Mouse (Mus musculus) forebrain, embryonic 13.5 days (tissue): ENCODE measurements around the gene Ccdc103. TPM values are rescaled to one million over a fixed set of nuclear protein-coding genes. Genes with fewer than 3 reads are reported as not detected.

Source experiments
- ATAC-seq: fragments of 200-750 bp; cut with Nextera tagmentation; 2 replicates; pipeline ENCODE4 v1.8.0; 2017
- H3K27ac ChIP-seq: fragments of 300-500 bp; sonication (generic); 2 replicates; pipeline ENCODE4 v1.5.1; 2015; ENCODE audit warnings: inconsistent platforms, mild to moderate bottlenecking, moderate library complexity
- H3K27me3 ChIP-seq: fragments of 300-500 bp; sonication (generic); 2 replicates; pipeline ENCODE4 v1.6.1; 2015; ENCODE audit warnings: mild to moderate bottlenecking, inconsistent platforms
- H3K36me3 ChIP-seq: fragments of 300-500 bp; sonication (generic); 2 replicates; pipeline ENCODE4 v1.6.1; 2015; ENCODE audit warnings: mild to moderate bottlenecking, inconsistent platforms; ENCODE audit not compliant: poor library complexity, severe bottlenecking
- H3K4me1 ChIP-seq: fragments of 300-500 bp; sonication (generic); 2 replicates; pipeline ENCODE4 v1.6.1; 2015; ENCODE audit warnings: inconsistent platforms
- H3K4me2 ChIP-seq: fragments of 300-500 bp; sonication (generic); 2 replicates; pipeline ENCODE4 v1.6.1; 2015; ENCODE audit warnings: inconsistent platforms, mild to moderate bottlenecking, moderate library complexity
- H3K4me3 ChIP-seq: fragments of 300-500 bp; sonication (generic); 2 replicates; pipeline ENCODE4 v1.5.1; 2015; ENCODE audit warnings: mild to moderate bottlenecking, inconsistent platforms
- H3K9ac ChIP-seq: fragments of 300-500 bp; sonication (generic); 2 replicates; pipeline ENCODE4 v1.6.1; 2015; ENCODE audit warnings: mild to moderate bottlenecking, inconsistent platforms
- H3K9me3 ChIP-seq: fragments of 300-500 bp; sonication (generic); replicated peaks from 2 replicates; pipeline ENCODE4 v1.6.1; 2016; ENCODE audit warnings: inconsistent platforms
- WGBS: fragments of 180-500 bp; shearing (Covaris S2); methylation state at CpG from one replicate; pipeline ENCODE4 v1.1.7; 2015; 5-methylcytosine and 5-hydroxymethylcytosine counted together
- polyA plus RNA-seq: library from polyadenylated mRNA; unstranded; fragments of >200 nt; fragmentation: Nextera tagmentation; extraction: Ambion mirVana; gene quantifications from 2 replicates; pipeline ENCODE4 v1.2.1, GENCODE M21; 2015

Ccdc103 gene
- 1.8 and 2.8 TPM in 2 replicates for polyA plus RNA-seq

- Histone ChIP-seq H3K36me3 (peaks cover 19% of the 10 kb centered on the region), H3K4me3 (peak within 1 kb of the TSS; percentile 66), H3K9ac (peak within 1 kb of the TSS; percentile 83), H3K4me1 (peaks cover 23% of the 10 kb centered on the region), H3K27ac (peak within 1 kb of the TSS; percentile 79), H3K27me3 (no peaks in the 10 kb centered on the region), H3K9me3 (no peaks in the 10 kb centered on the region), H3K4me2 (peak within 1 kb of the TSS; percentile 77)
- under 1% methylated on average over 62 of the region's 62 CpGs for WGBS
- peak; percentile 95 for ATAC-seq
These were observed at the start of gene Ccdc103, which contains the start of gene Eftud2 for GRCm38 (mm10) chr11:102880585-102881313. Ccdc103 (plus strand) TSS chr11:102881204. Eftud2 (minus strand) TSS chr11:102880985.

DNA sequence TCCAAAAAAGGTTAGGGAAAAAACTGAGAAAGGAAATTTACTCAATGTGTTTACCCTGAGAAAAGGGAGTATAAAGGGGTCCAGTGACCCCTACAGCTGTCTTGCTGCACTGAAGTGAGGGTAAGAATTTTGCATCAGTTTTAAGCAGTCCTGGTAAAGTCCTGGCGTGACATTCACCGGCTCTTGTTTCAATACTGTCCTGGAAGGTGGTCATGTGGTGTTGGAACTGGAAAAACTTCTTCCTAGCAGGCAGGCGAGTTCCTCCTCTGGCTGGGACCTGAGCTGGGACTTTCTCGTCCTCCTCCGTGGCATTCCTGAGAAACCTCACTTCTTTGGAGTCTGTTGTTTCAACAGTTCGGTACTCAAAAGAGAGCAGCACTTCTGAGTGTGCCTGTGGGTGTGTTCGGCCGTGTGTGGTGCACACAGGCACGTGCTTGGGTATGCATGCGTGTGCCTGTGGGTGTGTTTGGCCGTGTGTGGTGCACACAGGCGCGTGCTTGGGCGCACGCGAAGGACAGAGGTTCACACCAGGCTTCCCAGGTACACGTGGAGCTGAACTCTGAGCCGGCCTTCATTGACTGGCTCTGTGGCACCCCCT, 48.2 kb upstream of the Ccdc103 start:
- no peak overlapping the region for H3K27ac ChIP-seq
- no peaks in the 10 kb centered on the region for H3K27me3 ChIP-seq
- H3K4me2 ChIP-seq, result no peak overlapping the region
- no peak overlapping the region for H3K4me3 ChIP-seq
- no peaks in the 10 kb centered on the region for H3K9me3 ChIP-seq
- H3K36me3 ChIP-seq, result peaks cover 18% of the 10 kb centered on the region
- ATAC-seq, result no peak
- no peaks in the 10 kb centered on the region for H3K4me1 ChIP-seq
- H3K9ac ChIP-seq, result no peak overlapping the region
- WGBS, result 69% methylated on average over 18 of the region's 18 CpGs

- WGBS, result 88% methylated on average over 10 of the region's 10 CpGs
These were observed 46.8 kb upstream of the Ccdc103 start for GRCm38 (mm10) chr11:102834219-102834618.

GRCm38 (mm10) chr11:102835549-102835948, 45.5 kb upstream of the Ccdc103 start, which contains the start of gene Higd1b:
Higd1b (plus strand) TSS chr11:102835849.
- 83% methylated on average over 4 of the region's 4 CpGs for WGBS
- peaks cover 46% of the 10 kb centered on the region for H3K36me3 ChIP-seq
- no peak for ATAC-seq
- peak within 1 kb of the TSS; percentile 25; the same call in 1 of the 2 replicates for H3K27ac ChIP-seq
- no peaks in the 10 kb centered on the region for H3K27me3 ChIP-seq
- H3K4me3 ChIP-seq, result no peak within 1 kb of the TSS
- H3K4me2 ChIP-seq, result no peak within 1 kb of the TSS
- no peak within 1 kb of the TSS for H3K9ac ChIP-seq
- H3K4me1 ChIP-seq, result no peaks in the 10 kb centered on the region
- H3K9me3 ChIP-seq, result no peaks in the 10 kb centered on the region

More at GRCm38 (mm10) chr11:102834219-102834618, 46.8 kb upstream of the Ccdc103 start:
- ATAC-seq, result no peak
- H3K4me1 ChIP-seq, result no peaks in the 10 kb centered on the region
- H3K4me2 ChIP-seq, result no peak overlapping the region
- no peaks in the 10 kb centered on the region for H3K27me3 ChIP-seq
- H3K9me3 ChIP-seq, result no peaks in the 10 kb centered on the region
- H3K27ac ChIP-seq, result no peak overlapping the region
- no peak overlapping the region for H3K4me3 ChIP-seq
- peaks cover 33% of the 10 kb centered on the region for H3K36me3 ChIP-seq
- H3K9ac ChIP-seq, result no peak overlapping the region

DNA sequence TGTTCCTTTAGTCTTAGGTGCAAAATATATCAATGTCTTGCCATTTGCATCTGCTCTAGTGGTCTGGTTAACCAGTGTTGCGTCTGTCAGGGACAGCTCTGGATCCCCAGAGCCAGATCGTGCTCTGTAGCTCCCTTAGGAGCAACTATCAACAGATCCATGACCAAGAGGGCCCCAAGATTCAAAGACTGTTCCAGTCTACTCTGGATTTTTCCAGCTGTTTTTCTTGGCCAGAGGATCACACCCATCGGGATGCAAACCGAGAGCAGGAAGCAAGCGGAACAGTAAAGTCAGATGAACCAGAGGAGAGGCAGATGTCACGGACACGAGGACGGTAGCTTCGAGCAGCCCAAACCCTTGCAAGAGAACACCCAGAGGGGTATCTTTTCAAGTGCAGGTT, 44.9 kb upstream of the Ccdc103 start:
- no peak overlapping the region for H3K9ac ChIP-seq
- no peaks in the 10 kb centered on the region for H3K4me1 ChIP-seq
- no peaks in the 10 kb centered on the region for H3K27me3 ChIP-seq
- H3K9me3 ChIP-seq, result no peaks in the 10 kb centered on the region
- 92% methylated on average over 9 of the region's 9 CpGs for whole genome bisulfite sequencing
- no peak overlapping the region for H3K4me3 ChIP-seq
- peaks cover 51% of the 10 kb centered on the region for H3K36me3 ChIP-seq
- H3K4me2 ChIP-seq, result no peak overlapping the region
- peak overlapping the region; percentile 25; the same call in 1 of the 2 replicates for H3K27ac ChIP-seq
- ATAC-seq, result no peak

DNA sequence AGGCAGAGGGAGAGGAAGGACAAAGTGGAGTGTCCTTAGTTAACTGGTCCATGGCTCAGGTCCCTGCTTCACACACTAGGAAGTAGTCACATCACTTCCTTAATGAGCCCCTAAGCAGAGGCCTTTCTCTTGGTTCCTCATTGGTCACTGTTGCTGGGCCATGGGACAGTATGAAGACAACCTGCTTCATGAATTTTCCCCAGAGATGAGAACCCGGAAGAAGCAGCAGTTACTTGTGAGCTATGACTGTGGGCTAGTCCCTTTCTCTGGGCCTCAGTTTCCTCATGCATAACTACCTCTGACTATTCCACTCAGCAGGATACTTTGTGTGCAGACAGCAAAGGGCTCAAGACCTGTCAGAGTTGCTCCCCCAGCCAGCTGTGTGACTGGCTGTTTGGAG, 43.6 kb upstream of the Ccdc103 start:
- H3K27me3 ChIP-seq, result no peaks in the 10 kb centered on the region
- no peak overlapping the region for H3K27ac ChIP-seq
- no peak overlapping the region for H3K9ac ChIP-seq
- ATAC-seq, result no peak
- H3K9me3 ChIP-seq, result no peaks in the 10 kb centered on the region
- no peak overlapping the region for H3K4me2 ChIP-seq
- 97% methylated on average over 1 of the region's 1 CpGs for WGBS
- H3K36me3 ChIP-seq, result peaks cover 63% of the 10 kb centered on the region
- no peak overlapping the region for H3K4me3 ChIP-seq
- no peaks in the 10 kb centered on the region for H3K4me1 ChIP-seq

DNA sequence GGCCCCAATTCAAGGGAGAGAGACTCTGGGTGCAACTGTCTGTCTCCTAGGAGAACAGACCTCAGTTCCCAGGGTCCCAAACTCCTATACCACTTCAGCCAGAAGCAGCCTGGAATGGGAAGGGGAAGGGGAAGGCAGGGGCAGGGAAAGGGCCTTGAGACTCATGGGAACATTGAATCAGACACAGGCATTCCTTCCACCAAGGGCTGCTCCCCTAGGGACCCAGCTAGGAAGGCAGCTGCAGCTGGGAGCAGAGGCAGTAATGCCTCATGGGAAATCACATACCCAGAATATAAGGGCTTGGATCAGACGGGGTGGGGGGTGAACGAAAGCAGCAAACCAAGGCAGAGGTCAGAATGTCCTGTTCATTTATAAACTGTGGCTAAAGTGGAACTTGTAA, 42.9 kb upstream of the Ccdc103 start:
- H3K36me3 ChIP-seq, result peaks cover 71% of the 10 kb centered on the region
- no peak overlapping the region for H3K9ac ChIP-seq
- H3K27me3 ChIP-seq, result no peaks in the 10 kb centered on the region
- no peaks in the 10 kb centered on the region for H3K4me1 ChIP-seq
- H3K9me3 ChIP-seq, result no peaks in the 10 kb centered on the region
- no peak overlapping the region for H3K4me3 ChIP-seq
- H3K27ac ChIP-seq, result no peak overlapping the region
- no peak overlapping the region for H3K4me2 ChIP-seq
- ATAC-seq, result no peak
- 93% methylated on average over 2 of the region's 2 CpGs for WGBS

DNA sequence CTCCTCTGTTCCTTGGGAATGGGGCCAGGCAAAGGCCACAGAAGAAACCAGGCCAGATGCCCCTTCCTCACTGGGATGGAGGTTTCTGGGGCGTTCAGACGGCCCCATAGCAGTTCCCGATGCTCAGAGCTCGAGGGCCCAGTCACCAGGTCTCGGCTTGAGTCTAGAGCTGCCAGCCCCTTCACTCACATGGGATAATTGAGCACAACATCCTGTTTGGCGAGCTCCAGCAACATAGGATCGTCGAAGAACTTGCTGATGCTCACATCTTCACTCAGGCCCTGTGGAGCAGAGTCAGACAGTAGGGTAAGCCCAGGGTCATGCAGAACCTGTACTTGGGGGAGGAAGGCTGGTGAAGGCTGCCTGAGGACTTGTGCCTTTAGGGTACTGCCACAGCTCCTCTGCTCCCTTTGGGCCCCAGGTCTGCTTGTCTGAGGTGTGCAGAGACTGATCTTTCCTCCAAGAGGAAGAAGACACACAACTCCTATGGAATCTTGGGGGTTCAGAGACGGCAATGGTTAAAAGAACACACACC, 42.3 kb upstream of the Ccdc103 start:
- Histone ChIP-seq H3K36me3 (peaks cover 76% of the 10 kb centered on the region), H3K4me3 (no peak overlapping the region), H3K4me2 (no peak overlapping the region), H3K9ac (no peak overlapping the region), H3K27ac (peak overlapping the region; percentile 14; the same call in 1 of the 2 replicates), H3K27me3 (no peaks in the 10 kb centered on the region), H3K4me1 (no peaks in the 10 kb centered on the region), H3K9me3 (no peaks in the 10 kb centered on the region)
- no peak for ATAC-seq
- 94% methylated on average over 9 of the region's 9 CpGs for WGBS

- Histone ChIP-seq H3K36me3 (peaks cover 100% of the 10 kb centered on the region), H3K9me3 (no peaks in the 10 kb centered on the region), H3K27ac (no peak overlapping the region), H3K4me2 (no peak overlapping the region), H3K27me3 (no peaks in the 10 kb centered on the region), H3K9ac (no peak overlapping the region), H3K4me1 (no peaks in the 10 kb centered on the region), H3K4me3 (no peak overlapping the region)
- no peak for ATAC-seq
- WGBS, result 92% methylated on average over 10 of the region's 10 CpGs
These were observed 35.1 kb upstream of the Ccdc103 start for GRCm38 (mm10) chr11:102845926-102846325.

DNA sequence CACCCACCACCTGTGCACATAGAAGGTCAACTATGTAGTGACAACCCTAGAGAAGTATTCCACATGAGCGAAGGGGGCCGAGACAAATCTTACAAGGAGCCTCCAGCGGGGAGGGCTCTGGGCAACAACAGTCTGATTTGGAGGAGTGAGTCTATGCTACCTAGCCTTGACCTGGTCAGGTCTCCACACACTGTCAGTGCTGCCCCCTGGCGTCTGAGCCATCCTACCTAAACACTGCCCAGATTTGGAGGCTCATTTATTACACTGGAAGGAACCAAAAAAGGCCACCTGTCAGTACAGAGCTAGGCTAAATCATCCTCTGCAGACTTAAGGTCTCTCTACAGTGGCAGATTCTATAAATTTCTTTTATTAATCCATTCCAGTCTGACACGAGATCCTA, 29.1 kb upstream of the Ccdc103 start:
- ATAC-seq, result no peak
- no peak overlapping the region for H3K4me3 ChIP-seq
- no peaks in the 10 kb centered on the region for H3K27me3 ChIP-seq
- H3K27ac ChIP-seq, result no peak overlapping the region
- H3K36me3 ChIP-seq, result peaks cover 98% of the 10 kb centered on the region
- no peaks in the 10 kb centered on the region for H3K9me3 ChIP-seq
- WGBS, result 67% methylated on average over 5 of the region's 5 CpGs
- H3K4me2 ChIP-seq, result no peak overlapping the region
- no peaks in the 10 kb centered on the region for H3K4me1 ChIP-seq
- H3K9ac ChIP-seq, result no peak overlapping the region

GRCm38 (mm10) chr11:102853760-102854159, 27.2 kb upstream of the Ccdc103 start:
- Histone ChIP-seq H3K4me3 (no peak overlapping the region), H3K36me3 (peaks cover 98% of the 10 kb centered on the region), H3K4me1 (no peaks in the 10 kb centered on the region), H3K27me3 (no peaks in the 10 kb centered on the region), H3K9ac (no peak overlapping the region), H3K9me3 (no peaks in the 10 kb centered on the region), H3K27ac (no peak overlapping the region), H3K4me2 (no peak overlapping the region)
- no peak for ATAC-seq

GRCm38 (mm10) chr11:102855941-102856340, 25.1 kb upstream of the Ccdc103 start:
- Histone ChIP-seq H3K9ac (no peak overlapping the region), H3K36me3 (peaks cover 98% of the 10 kb centered on the region), H3K27ac (no peak overlapping the region), H3K27me3 (no peaks in the 10 kb centered on the region), H3K4me3 (no peak overlapping the region), H3K9me3 (no peaks in the 10 kb centered on the region), H3K4me1 (no peaks in the 10 kb centered on the region), H3K4me2 (no peak overlapping the region)
- no peak for ATAC-seq
- WGBS, result 89% methylated on average over 6 of the region's 6 CpGs
